Mouse (Mus musculus) liver, embryonic 13.5 days (tissue): Measurements from ENCODE around the gene Idua. TPM values are rescaled to one million over a fixed set of nuclear protein-coding genes. Genes with fewer than 3 reads are reported as not detected.

ENCODE experiments used
- ATAC-seq: fragments of 200-750 bp; cut with Nextera tagmentation; 2 replicates; pipeline ENCODE4 v1.8.0; 2017; ENCODE audit warnings: low read depth, mild to moderate bottlenecking, moderate number of reproducible peaks, moderate library complexity
- DNase-seq: peaks from one replicate; pipeline ENCODE4 v3.0.0; 2022
- H3K27ac ChIP-seq: fragments of 300-500 bp; sonication (generic); 2 replicates; pipeline ENCODE4 v1.5.1; 2015; ENCODE audit warnings: moderate library complexity, mild to moderate bottlenecking, inconsistent platforms
- H3K27me3 ChIP-seq: fragments of 300-500 bp; sonication (generic); 2 replicates; pipeline ENCODE4 v1.6.1; 2015; ENCODE audit warnings: mild to moderate bottlenecking, inconsistent platforms
- H3K36me3 ChIP-seq: fragments of 300-500 bp; sonication (generic); 2 replicates; pipeline ENCODE4 v1.6.1; 2015; ENCODE audit warnings: mild to moderate bottlenecking, inconsistent platforms
- H3K4me1 ChIP-seq: fragments of 300-500 bp; sonication (generic); replicated peaks from 2 replicates; pipeline ENCODE4 v1.6.1; 2015; ENCODE audit warnings: inconsistent platforms
- H3K4me2 ChIP-seq: fragments of 300-500 bp; sonication (generic); 2 replicates; pipeline ENCODE4 v1.6.1; 2015; ENCODE audit warnings: inconsistent platforms, mild to moderate bottlenecking, moderate library complexity
- H3K4me3 ChIP-seq: fragments of 300-500 bp; sonication (generic); replicated peaks from 2 replicates; pipeline ENCODE4 v1.5.1; 2015; ENCODE audit warnings: mild to moderate bottlenecking, inconsistent platforms
- H3K9ac ChIP-seq: fragments of 300-500 bp; sonication (generic); 2 replicates; pipeline ENCODE4 v1.6.1; 2015; ENCODE audit warnings: mild to moderate bottlenecking, inconsistent platforms
- H3K9me3 ChIP-seq: fragments of 300-500 bp; sonication (generic); replicated peaks from 2 replicates; pipeline ENCODE4 v1.6.1; 2016; ENCODE audit warnings: inconsistent platforms
- WGBS: fragments of 180-500 bp; shearing (Covaris S2); methylation state at CpG from one replicate; pipeline ENCODE4 v1.1.7; 2015; ENCODE audit not compliant: insufficient replicate concordance; 5-methylcytosine and 5-hydroxymethylcytosine counted together
- polyA plus RNA-seq: library from polyadenylated mRNA; unstranded; fragments of >200 nt; fragmentation: Nextera tagmentation; extraction: Ambion mirVana; gene quantifications from 2 replicates; pipeline ENCODE4 v1.2.1, GENCODE M21; 2015

The Idua gene
- polyA plus RNA-seq, 1 experiment from 2014 or later: 3.4 TPM

GRCm38 (mm10) chr5:108708419-108708818, 48.3 kb downstream of the Idua start:
- DNase-seq: no peak
- Histone ChIP-seq H3K4me1 (peaks cover 53% of the 10 kb centered on the region), H3K4me2 (peak overlapping the region; percentile 27), H3K4me3 (no peak overlapping the region), H3K27ac (peak overlapping the region; percentile 79), H3K9me3 (no peaks in the 10 kb centered on the region), H3K36me3 (peaks cover 37% of the 10 kb centered on the region), H3K27me3 (no peaks in the 10 kb centered on the region), H3K9ac (peak overlapping the region; percentile 30)
- no peak for ATAC-seq
- WGBS: 74% methylated on average over 1 of the region's 1 CpGs

- Histone ChIP-seq H3K27me3 (no peaks in the 10 kb centered on the region), H3K9ac (peak overlapping the region; percentile 30; the same call in 1 of the 2 replicates), H3K4me3 (no peak overlapping the region), H3K4me1 (peaks cover 46% of the 10 kb centered on the region), H3K36me3 (peaks cover 33% of the 10 kb centered on the region), H3K9me3 (no peaks in the 10 kb centered on the region), H3K27ac (peak overlapping the region; percentile 79), H3K4me2 (peak overlapping the region; percentile 27; the same call in 1 of the 2 replicates)
- WGBS: 47% methylated on average over 6 of the region's 6 CpGs
- peak; percentile 38 for DNase-seq
- ATAC-seq: peak; percentile 64
Observed at GRCm38 (mm10) chr5:108708981-108709731, 49.0 kb downstream of the Idua start.

- H3K4me2 ChIP-seq: no peak overlapping the region
- H3K4me3 ChIP-seq: no peak overlapping the region
- H3K4me1 ChIP-seq: peaks cover 39% of the 10 kb centered on the region
- H3K36me3 ChIP-seq: peaks cover 5% of the 10 kb centered on the region
- H3K9me3 ChIP-seq: no peaks in the 10 kb centered on the region
- ATAC-seq: no peak
- DNase-seq: no peak
- whole genome bisulfite sequencing: 67% methylated on average over 6 of the region's 6 CpGs
- H3K27me3 ChIP-seq: no peaks in the 10 kb centered on the region
- no peak overlapping the region for H3K9ac ChIP-seq
- no peak overlapping the region for H3K27ac ChIP-seq
Observed at GRCm38 (mm10) chr5:108711968-108712367, 51.8 kb downstream of the Idua start.

- ATAC-seq (no peak), DNase-seq (no peak)
- H3K27ac ChIP-seq: no peak overlapping the region
- no peaks in the 10 kb centered on the region for H3K9me3 ChIP-seq
- H3K4me3 ChIP-seq: no peak overlapping the region
- WGBS: 63% methylated on average over 2 of the region's 2 CpGs
- no peaks in the 10 kb centered on the region for H3K36me3 ChIP-seq
- no peaks in the 10 kb centered on the region for H3K27me3 ChIP-seq
- H3K4me1 ChIP-seq: peaks cover 28% of the 10 kb centered on the region
- H3K4me2 ChIP-seq: no peak overlapping the region
- H3K9ac ChIP-seq: no peak overlapping the region
Observed at GRCm38 (mm10) chr5:108713096-108713495, 53.0 kb downstream of the Idua start.

- Histone ChIP-seq H3K4me1 (peaks cover 22% of the 10 kb centered on the region), H3K27me3 (no peaks in the 10 kb centered on the region), H3K9me3 (no peaks in the 10 kb centered on the region), H3K36me3 (no peaks in the 10 kb centered on the region), H3K27ac (no peak overlapping the region), H3K4me3 (no peak overlapping the region), H3K9ac (no peak overlapping the region), H3K4me2 (no peak overlapping the region)
- DNase-seq (no peak), ATAC-seq (no peak)
Observed at GRCm38 (mm10) chr5:108713691-108714090, 53.6 kb downstream of the Idua start.

- ATAC-seq (no peak), DNase-seq (no peak)
- Histone ChIP-seq H3K36me3 (no peaks in the 10 kb centered on the region), H3K4me2 (no peak overlapping the region), H3K9me3 (no peaks in the 10 kb centered on the region), H3K4me3 (no peak overlapping the region), H3K27me3 (no peaks in the 10 kb centered on the region; the same call in 1 of the 2 replicates), H3K27ac (no peak overlapping the region), H3K4me1 (peaks cover 17% of the 10 kb centered on the region), H3K9ac (no peak overlapping the region)
- WGBS: 53% methylated on average over 6 of the region's 6 CpGs
Observed at GRCm38 (mm10) chr5:108714149-108714548, 54.0 kb downstream of the Idua start.

GRCm38 (mm10) chr5:108715974-108716373, 55.8 kb downstream of the Idua start:
- H3K27ac ChIP-seq: no peak overlapping the region
- no peaks in the 10 kb centered on the region for H3K36me3 ChIP-seq
- no peak overlapping the region for H3K4me2 ChIP-seq
- H3K4me3 ChIP-seq: no peak overlapping the region
- no peaks in the 10 kb centered on the region for H3K9me3 ChIP-seq
- H3K9ac ChIP-seq: no peak overlapping the region
- H3K27me3 ChIP-seq: no peaks in the 10 kb centered on the region; the same call in 1 of the 2 replicates
- 73% methylated on average over 1 of the region's 1 CpGs for WGBS
- no peak for DNase-seq
- no peak for ATAC-seq
- H3K4me1 ChIP-seq: peaks cover 7% of the 10 kb centered on the region; the same call in 1 of the 2 replicates

GRCm38 (mm10) chr5:108718051-108718450, 57.9 kb downstream of the Idua start:
- Histone ChIP-seq H3K4me2 (no peak overlapping the region), H3K27me3 (no peaks in the 10 kb centered on the region; the same call in 1 of the 2 replicates), H3K4me1 (peaks cover 7% of the 10 kb centered on the region; the same call in 1 of the 2 replicates), H3K4me3 (no peak overlapping the region), H3K9me3 (no peaks in the 10 kb centered on the region), H3K36me3 (no peaks in the 10 kb centered on the region), H3K9ac (no peak overlapping the region), H3K27ac (no peak overlapping the region)
- DNase-seq (no peak), ATAC-seq (no peak)
- WGBS: 53% methylated on average over 4 of the region's 4 CpGs

- Histone ChIP-seq H3K9me3 (no peaks in the 10 kb centered on the region), H3K27ac (no peak overlapping the region), H3K27me3 (no peaks in the 10 kb centered on the region; the same call in 1 of the 2 replicates), H3K9ac (no peak overlapping the region), H3K36me3 (no peaks in the 10 kb centered on the region), H3K4me2 (no peak overlapping the region), H3K4me3 (no peak overlapping the region), H3K4me1 (peaks cover 7% of the 10 kb centered on the region; the same call in 1 of the 2 replicates)
- ATAC-seq: peak; percentile 55
- no peak for DNase-seq
- WGBS: 38% methylated on average over 7 of the region's 7 CpGs
Observed at GRCm38 (mm10) chr5:108719761-108720160, 59.6 kb downstream of the Idua start.

GRCm38 (mm10) chr5:108724006-108724405, 63.9 kb downstream of the Idua start:
- WGBS: 46% methylated on average over 2 of the region's 2 CpGs

GRCm38 (mm10) chr5:108726557-108727248, 66.6 kb downstream of the Idua start:
- no peak overlapping the region for H3K27ac ChIP-seq
- no peak overlapping the region for H3K9ac ChIP-seq
- H3K4me1 ChIP-seq: peaks cover 6% of the 10 kb centered on the region; the same call in 1 of the 2 replicates
- ATAC-seq (peak; percentile 73), DNase-seq (peak; percentile 63)
- no peaks in the 10 kb centered on the region for H3K36me3 ChIP-seq
- H3K27me3 ChIP-seq: peaks cover 3% of the 10 kb centered on the region; the same call in 1 of the 2 replicates
- H3K4me2 ChIP-seq: no peak overlapping the region
- no peak overlapping the region for H3K4me3 ChIP-seq
- H3K9me3 ChIP-seq: no peaks in the 10 kb centered on the region
- 22% methylated on average over 5 of the region's 5 CpGs for WGBS

More at GRCm38 (mm10) chr5:108724006-108724405, 63.9 kb downstream of the Idua start:
- ATAC-seq (no peak), DNase-seq (no peak)
- H3K4me1 ChIP-seq: peaks cover 6% of the 10 kb centered on the region
- no peak overlapping the region for H3K9ac ChIP-seq
- H3K4me3 ChIP-seq: no peak overlapping the region
- no peaks in the 10 kb centered on the region; the same call in 1 of the 2 replicates for H3K27me3 ChIP-seq
- no peaks in the 10 kb centered on the region for H3K36me3 ChIP-seq
- no peak overlapping the region for H3K4me2 ChIP-seq
- no peak overlapping the region for H3K27ac ChIP-seq
- no peaks in the 10 kb centered on the region for H3K9me3 ChIP-seq
